Mouse (Mus musculus) thymus, postnatal 14 days (tissue): Measurements from ENCODE around the gene Megf8.

Experiments used
- DNase-seq: peaks from one replicate; pipeline ENCODE4 v3.0.0; 2021

Megf8 gene

DNA sequence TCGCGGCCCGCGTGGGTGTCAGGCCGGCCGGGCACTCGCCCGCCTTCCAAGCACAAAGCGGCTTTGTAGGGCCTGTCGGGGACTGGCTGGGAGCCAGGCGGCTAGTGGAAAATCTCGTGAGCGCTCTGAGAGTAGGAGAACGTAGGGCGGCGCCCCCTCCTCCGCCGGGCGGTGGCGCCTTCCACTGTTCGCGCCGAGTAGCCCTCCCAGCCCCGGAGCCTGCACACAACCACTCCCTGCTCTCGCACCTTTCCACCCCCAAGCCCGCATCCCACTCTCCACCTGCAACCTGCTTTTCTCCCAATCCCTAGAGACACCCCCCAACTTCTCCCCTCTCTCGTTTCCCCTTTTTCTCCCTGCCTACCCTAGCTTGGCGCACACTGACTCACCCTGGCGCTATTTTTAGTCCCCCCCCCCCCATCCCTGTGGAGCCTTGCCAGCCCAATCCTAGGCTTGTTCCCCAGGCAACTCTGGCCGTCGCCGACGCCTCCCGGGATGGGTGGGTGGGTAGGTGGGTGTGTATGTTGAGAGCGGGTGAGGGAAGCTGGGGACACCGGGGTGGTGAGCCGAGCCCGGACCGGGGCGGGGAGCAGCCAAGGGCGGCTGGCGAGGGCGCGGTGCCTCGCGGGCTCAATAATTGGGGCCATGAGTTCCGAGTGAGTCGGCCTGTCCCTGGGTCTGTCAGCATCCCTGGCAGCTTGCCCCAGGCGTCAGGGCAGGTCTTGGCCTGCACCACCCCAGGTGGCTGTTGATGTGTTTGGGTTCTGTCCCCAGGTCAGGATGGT, 37.7 kb upstream of the Megf8 start:
- peak; percentile 90 for DNase-seq

GRCm38 (mm10) chr7:25279861-25280791, 36.8 kb upstream of the Megf8 start:
- no peak for DNase-seq

GRCm38 (mm10) chr7:25281166-25281733, 35.7 kb upstream of the Megf8 start:
- no peak for DNase-seq

DNA sequence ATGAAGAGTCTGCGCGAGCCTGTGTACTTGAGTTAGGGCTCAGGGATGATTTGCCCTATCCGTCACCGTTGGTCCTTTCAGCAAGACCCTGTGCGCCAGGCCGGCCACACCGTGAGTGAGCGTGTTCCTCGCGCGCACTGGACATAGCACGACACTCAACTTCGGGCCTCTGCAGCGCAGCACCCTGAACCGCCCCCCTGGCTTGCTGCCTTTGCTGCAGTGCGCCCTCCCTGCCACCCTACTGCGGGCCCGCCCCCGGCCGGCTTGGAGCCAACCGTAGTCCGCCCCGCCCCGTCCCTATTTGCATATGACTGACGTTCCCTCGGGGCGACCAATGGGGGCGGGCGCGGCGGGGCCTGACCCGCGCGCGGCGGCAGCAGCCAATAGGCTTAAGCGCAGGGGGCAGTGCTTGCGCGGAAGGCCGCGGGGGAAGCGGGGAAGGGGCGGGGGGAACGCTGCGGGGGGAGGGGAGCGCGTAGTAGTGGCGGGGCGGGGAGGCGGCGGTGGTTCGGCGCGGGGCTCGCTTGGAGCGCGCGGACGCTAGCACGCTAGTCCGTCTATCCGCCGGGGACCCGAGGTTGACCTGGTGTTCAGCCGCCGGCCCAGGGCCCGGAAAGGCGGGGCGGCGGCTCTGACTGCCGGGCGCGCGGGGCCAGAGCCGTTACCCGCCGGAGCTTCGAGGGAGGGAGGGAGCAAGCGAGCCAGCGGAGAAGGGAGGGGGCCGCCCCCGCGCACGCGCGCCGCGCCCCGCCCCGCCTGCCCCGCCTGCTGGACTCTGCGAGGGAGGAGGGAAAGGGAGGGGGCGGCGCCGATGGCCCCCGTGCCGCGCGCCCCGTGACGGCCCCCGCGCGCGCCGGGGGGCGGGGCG, 35.0 kb upstream of the Megf8 start:
- DNase-seq: peak; percentile 99

DNA sequence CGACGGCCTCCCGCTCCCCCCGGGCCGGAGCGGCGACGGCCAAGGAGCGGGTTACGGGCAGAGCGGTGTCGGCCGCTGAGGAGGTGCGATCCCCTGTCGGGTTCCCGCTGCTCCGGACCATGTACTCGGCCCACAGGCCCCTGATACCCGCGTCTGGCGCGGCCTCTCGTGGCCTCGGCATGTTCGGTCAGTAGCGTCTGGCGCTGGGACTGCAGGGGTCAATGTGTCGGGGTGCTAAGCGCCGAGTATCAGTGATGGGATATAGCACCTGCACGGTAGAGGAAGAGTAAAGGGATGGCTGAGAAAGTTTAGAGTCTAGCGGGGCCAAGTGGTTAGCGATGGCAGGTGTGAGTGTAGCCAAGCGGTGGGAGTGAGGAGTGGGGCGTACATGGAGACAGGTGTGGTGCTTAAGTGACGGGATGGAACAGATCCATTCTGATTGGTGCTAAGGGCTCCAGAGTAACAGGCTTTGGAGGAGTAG, 34.2 kb upstream of the Megf8 start:
- DNase-seq: peak; percentile 57

DNA sequence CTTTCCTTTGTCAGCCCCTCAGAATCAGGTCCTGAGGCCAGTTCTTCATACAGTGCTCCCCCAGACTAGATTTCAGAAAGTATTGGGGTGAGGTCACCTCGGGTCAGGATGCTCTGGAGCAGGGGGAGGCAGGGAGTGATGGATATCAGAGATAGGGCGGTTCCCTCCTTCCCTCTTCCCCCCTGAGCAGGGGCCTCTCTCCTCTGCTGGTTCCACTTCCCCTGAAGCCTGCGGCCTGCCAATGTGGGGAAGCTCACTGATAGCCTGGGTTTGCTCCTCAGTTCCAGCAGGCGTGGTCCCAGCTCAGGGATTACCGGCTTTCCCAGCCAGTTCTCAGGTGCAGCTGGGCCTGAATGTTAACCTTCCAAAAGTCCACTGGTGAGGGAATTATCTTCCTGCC, 33.3 kb upstream of the Megf8 start:
- no peak for DNase-seq

DNA sequence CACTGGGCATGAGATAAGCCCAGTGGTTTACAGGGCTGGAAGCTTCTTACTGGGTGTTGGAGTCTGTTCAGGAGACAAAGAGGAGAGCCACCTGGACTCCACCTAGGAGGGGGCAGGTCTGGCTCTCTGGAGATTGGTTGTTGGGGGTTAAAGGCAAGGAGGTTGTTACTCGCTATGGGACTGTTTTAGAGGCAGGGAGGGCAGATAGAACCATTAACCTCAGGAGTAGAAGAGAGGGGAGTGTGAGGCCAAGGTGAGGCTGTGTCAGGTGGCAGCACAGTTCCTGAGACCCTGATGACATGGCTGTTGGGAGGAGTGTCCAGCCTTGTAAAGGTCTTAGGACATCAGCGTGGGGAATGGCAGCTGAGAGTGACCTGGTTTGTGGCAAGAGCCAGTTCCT, 32.8 kb upstream of the Megf8 start:
- no peak for DNase-seq

- DNase-seq: no peak
These were observed 32.2 kb upstream of the Megf8 start for GRCm38 (mm10) chr7:25284766-25285165.

DNA sequence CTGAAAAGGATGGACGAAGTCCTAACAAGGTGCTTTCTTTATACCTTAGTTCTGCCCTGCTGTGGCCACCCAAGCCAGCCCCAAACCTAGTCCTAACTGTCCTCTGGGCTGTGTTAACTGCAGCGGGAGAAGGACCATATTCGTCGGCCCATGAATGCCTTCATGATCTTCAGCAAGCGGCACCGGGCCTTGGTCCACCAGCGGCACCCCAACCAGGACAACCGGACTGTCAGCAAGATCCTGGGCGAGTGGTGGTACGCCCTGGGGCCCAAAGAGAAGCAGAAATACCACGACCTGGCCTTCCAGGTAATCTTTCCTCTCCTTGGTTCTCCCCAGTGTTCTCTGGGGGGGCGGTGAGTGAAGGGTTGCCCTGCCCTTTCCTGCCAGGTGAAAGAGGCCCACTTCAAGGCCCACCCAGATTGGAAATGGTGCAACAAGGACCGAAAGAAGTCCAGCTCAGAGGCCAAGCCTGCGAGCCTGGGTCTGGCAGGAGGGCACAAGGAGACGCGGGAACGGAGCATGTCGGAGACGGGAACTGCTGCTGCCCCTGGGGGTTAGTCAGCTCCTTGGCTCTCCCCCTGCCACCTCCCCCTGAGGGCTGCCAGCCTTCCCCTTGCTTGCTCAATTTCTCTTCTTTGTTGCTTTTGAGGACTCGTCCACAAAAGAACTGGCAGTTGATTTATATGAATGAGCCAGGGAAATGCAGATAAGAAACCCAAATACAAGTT, 31.3 kb upstream of the Megf8 start:
- no peak for DNase-seq

DNA sequence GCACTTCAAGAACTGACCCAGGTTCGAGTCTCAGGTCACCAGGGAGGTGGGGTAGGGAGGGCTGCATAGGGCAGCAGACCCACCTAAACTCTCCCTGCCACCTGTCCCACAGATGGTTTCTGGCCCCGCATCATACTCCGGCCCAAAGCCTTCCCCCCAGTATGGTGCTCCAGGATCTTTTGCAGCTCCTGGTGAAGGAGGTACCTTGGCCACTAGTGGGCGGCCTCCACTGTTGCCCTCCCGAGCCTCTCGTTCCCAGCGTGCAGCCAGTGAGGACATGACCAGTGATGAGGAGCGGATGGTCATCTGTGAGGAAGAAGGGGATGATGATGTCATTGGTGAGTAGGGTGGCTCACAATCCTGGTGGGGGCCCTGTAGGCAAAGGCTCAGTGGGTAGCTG, 30.0 kb upstream of the Megf8 start:
- DNase-seq: no peak

DNA sequence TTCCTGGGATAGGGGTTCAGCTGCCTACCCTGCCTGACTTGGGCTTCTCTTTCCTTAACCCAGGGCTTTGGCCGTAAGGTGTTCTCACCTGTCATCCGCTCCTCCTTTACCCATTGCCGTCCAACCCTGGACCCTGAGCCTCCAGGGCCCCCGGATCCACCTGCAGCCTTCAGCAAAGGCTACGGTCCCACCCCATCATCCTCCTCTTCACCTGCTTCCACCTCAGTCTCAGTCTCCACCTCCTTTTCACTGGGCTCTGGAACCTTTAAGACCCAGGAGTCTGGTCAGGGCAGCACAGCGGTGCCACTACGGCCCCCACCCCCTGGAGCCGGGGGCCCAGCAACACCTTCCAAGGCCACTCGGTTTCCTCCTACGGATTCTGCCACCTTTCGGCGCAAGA, 29.0 kb upstream of the Megf8 start:
- no peak for DNase-seq

GRCm38 (mm10) chr7:25288721-25289120, 28.2 kb upstream of the Megf8 start:
- no peak for DNase-seq

DNA sequence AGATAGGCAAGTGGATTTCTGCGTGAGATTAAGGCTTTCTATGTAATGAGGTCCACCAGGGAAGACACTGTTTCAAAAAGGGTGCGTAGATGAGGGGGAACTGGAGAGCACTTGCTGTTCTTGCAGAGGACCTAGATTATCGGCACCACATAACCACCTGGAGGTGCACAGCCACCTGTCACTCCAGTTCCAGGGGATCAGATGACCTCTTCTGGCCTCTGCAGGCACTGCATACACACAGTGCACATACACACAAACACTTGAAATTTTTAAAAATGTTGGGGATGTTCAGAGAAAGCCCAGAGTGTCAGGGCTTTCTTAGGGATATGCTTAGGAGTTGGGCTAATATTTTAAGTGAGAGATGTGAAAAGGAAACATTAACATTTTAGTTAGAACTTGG, 27.0 kb upstream of the Megf8 start:
- no peak for DNase-seq

- no peak for DNase-seq
These were observed 26.5 kb upstream of the Megf8 start for GRCm38 (mm10) chr7:25290463-25290862.

DNA sequence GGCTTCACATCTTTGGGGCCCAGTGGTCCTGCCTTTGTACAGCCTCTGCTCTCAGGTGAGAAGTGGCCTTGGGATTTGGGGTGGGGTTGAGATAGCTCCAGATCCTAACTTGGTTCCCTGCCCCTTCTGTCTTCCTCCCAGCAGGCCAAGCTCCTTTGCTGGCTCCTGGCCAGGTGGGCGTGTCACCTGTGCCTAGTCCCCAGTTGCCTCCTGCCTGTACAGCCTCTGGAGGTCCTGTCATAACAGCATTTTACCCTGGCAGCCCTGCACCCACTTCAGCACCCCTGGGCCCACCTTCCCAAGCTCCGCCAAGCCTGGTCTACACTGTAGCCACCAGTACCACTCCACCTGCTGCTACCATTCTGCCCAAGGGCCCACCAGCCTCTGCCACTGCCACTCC, 26.1 kb upstream of the Megf8 start:
- no peak for DNase-seq

- no peak for DNase-seq
These were observed 24.9 kb upstream of the Megf8 start for GRCm38 (mm10) chr7:25292107-25292506.

GRCm38 (mm10) chr7:25293191-25293739, 23.7 kb upstream of the Megf8 start:
- DNase-seq: no peak

DNA sequence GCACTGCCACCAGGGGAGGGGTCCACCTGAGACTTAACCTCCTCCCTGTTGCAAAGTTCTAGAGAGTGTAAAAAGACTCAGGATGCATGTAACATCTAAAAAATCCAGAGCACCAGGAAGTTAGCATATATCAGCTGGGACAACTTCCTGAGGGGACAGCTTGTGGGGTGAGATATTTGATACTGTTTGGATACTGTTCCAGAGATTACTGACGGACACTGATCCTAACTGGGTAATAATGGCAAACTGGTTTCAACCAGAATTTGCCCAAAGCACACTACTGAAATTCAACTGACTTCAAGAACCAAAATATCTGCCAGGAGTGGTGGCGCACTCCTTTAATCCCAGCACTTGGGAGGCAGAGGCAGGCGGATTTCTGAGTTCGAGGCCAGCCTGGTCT, 22.5 kb upstream of the Megf8 start:
- no peak for DNase-seq

GRCm38 (mm10) chr7:25294960-25295722, 21.8 kb upstream of the Megf8 start:
- DNase-seq: no peak

- peak; percentile 77 for DNase-seq
These were observed 20.0 kb upstream of the Megf8 start for GRCm38 (mm10) chr7:25296945-25297453.
